Mouse (Mus musculus): ENCODE data around the gene Alg5.

The Alg5 gene

DNA sequence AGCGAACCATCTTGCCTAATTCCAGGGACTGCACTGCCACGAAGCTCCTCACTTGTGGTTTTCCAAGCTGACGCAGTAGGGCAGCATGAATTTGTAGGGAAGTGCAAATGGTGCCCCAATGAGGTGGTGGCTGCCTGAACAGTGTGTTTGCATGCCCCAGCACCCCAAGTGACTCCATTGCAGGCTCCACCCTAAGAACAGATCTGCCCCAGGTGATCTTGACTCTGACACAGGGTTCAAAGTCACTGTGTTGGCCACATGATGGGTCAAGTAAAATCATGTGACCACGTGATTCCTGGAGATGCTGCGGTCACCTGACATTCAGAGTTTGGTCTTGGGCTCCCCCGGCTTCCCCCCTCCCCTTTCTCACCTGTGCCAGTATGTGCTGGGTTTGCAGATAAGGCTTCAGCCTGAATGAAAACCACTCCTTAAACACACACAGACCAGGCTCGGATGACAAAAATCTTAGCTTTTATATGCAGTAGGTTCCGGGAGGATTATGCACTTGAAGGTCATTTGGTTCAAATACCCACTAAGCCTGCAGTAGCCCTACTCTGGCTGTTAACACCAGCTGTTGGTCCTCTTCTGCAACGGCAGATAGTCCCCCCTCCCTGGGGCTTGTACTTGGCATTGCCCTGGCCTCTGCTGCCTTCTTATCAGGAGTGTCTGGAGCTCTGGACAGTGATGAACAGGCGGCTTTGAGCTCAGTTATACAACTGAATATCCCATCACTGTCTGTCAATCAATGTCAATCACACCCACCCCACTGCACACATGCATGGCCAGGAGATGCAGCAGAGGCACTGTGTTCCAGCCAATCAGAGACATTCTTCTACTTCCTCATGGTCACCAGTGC lies 56.7 kb downstream of the Alg5 start:
- no peak for DNase-seq (ENCODE audit: low spot score in 2 of 2)

DNA sequence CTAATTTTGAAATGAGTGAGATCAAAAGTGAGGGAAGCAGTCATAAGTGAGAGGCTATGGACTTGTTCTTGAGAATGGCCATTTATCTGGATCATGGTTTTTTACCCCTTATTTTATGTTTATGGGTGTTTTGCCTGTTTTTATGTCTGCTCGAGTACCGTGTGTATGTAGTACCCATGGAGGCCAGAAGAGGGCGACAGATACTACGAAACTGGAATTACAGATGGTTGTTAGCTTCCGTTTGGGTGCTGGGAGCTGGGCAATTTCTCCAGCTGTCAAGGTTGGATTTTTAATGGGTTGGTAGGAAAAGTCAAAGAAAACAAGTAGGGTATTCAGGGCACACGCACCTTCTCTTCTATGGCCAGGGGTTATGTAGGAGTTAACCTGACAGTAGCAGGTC lies 58.4 kb downstream of the Alg5 start:
- DNase-seq (ENCODE audit: low spot score in 2 of 2), result no peak

DNA sequence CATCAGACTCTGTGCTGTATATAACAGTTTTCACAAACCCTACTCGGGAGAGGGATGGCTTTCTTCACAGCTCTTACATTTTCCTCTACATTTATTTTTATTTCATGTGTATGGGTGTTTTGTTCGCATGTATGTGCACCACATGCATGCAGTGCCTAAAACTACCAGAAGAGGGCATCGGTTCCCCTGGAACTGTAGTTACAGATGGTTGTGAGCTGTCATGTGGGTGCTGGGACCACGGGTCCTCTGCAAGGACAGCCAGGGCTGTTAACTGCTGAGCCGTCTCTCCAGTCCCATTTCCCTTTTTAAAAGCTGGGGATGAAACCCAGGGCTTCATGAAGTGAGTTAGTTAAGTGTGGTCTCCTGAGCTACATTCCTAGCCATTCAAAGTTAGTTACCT lies 60.0 kb downstream of the Alg5 start:
- DNase-seq (ENCODE audit: low spot score in 2 of 2), result no peak

DNA sequence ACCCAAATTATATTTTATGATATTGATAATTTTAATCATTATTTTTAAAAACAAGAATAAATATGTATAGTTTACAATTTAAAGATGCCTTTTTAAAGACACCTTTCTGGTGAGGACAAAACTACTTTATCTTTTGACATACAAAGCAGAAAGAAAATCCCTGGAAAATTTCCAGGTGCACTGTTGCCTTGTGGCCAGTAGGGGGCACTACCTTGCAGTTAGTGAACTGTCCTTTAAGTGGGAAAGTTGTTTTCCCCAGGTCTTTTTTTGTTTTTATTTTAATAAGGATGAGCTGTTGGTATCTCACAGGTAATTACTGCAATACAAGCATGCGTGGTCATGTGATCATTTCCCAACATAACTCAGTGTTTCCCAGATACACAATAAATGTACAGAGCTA lies 60.5 kb downstream of the Alg5 start:
- DNase-seq (ENCODE audit: low spot score in 2 of 2), result no peak

DNA sequence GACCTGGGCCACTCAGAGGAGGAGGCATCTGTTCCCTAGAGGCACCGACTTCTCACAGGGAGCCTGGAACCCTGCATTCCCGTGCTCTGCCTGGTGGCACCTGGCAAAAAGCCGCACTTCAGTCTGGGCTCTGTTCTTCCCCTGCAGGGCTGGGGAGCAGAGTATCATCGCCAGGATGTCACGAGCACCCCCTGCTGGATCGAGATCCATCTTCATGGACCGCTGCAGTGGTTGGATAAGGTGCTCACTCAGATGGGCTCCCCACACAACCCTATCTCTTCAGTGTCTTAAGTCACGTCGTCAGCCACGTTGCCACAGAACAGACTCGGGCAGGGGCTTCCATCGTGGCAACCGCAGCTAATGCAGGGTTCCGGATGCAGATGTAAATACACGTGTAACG lies 61.9 kb downstream of the Alg5 start:
- peak in 1 of 2 experiments; percentile 3 for DNase-seq (ENCODE audit: low spot score in 2 of 2)

All from natural killer cell, adult 2 months (primary cell).